Mouse (Mus musculus): ENCODE results near the gene Chrna9. TPM values are rescaled to one million over a fixed set of nuclear protein-coding genes. Genes with fewer than 3 reads are reported as not detected.

The Chrna9 gene
- 1.4 TPM in 1 of 2 replicates, not detected in the other for polyA plus RNA-seq (2012; rRNA removed)

DNA sequence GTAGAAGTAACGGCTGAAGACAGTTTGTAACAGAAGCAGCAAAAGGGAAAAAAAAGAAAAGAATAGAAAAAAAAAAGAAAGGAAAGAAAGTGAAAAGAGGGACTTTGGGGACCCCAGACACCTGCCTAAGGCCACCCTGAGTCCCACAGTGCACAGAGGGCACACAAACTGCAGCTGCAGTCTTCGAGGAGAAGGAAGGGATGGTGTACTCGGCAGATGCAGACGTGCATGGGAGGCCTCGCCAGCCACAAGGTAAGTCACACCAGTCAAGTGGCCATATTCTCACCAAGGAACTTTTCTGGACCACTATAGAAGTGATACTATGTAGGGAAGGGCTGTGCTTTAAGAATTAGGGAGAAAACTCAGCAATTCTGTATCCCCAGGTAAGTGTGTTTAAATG, at the start of gene Chrna9:
TSS of gene Chrna9 (plus strand) at position 139 of the 400 bp plus-strand sequence.
- WGBS = 74% methylated on average over 5 of the region's 5 CpGs
- Histone ChIP-seq H3K4me1 (ENCODE audit: control insufficient read depth, insufficient read depth, low read length) (no peaks in the 10 kb centered on the region), H3K4me3 (replicated peaks; ENCODE audit: extremely low read depth, low read depth, low read length) (no peak within 1 kb of the TSS)
- DNase-seq = no peak
- TF ChIP-seq CTCF (IDR thresholded peaks at IDR 0.05; ENCODE audit: insufficient read depth, low read length) (no peak), POLR2A (IDR thresholded peaks at IDR 0.05; ENCODE audit: borderline replicate concordance, extremely low read depth, low read depth, low read length) (no peak)

- no peaks in the 10 kb centered on the region for H3K4me1 ChIP-seq (ENCODE audit: control insufficient read depth, insufficient read depth, low read length)
- no peak overlapping the region for H3K4me3 ChIP-seq (replicated peaks; ENCODE audit: extremely low read depth, low read depth, low read length)
- TF ChIP-seq CTCF (IDR thresholded peaks at IDR 0.05; ENCODE audit: insufficient read depth, low read length) (no peak), POLR2A (IDR thresholded peaks at IDR 0.05; ENCODE audit: borderline replicate concordance, extremely low read depth, low read depth, low read length) (no peak)
- DNase-seq = no peak
- WGBS = 81% methylated on average over 15 of the region's 15 CpGs
Observed at GRCm38 (mm10) chr5:65885699-65886443, 48.9 kb upstream of the Chrna9 start.

DNA sequence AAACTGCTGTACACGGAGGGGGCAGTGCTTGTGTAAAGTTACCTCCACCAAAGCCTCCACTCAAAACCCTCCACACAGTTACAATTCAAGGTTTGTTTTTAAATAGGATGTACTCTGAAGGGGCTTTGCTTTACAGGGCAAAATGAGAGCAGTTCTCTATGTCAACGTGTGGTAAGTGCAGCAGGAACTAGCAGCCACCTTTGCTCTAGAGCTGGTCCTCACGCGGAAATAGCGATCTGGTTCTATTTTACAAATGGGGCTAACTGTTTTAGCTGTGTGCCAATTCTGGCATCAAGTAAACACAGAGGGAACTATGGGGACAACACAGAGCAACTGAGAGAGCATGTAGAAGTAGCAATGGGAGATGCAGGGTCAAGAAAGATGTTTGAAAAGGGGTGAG, 46.6 kb upstream of the Chrna9 start:
- DNase-seq = no peak
- Histone ChIP-seq H3K4me3 (replicated peaks; ENCODE audit: extremely low read depth, low read depth, low read length) (no peak overlapping the region), H3K4me1 (ENCODE audit: control insufficient read depth, insufficient read depth, low read length) (no peaks in the 10 kb centered on the region)
- WGBS = 72% methylated on average over 5 of the region's 5 CpGs
- no peak for TF ChIP-seq CTCF (IDR thresholded peaks at IDR 0.05; ENCODE audit: insufficient read depth, low read length)
- no peak for TF ChIP-seq POLR2A (IDR thresholded peaks at IDR 0.05; ENCODE audit: borderline replicate concordance, extremely low read depth, low read depth, low read length)

GRCm38 (mm10) chr5:65888998-65889397, 45.7 kb upstream of the Chrna9 start:
- no peaks in the 10 kb centered on the region for H3K4me1 ChIP-seq (ENCODE audit: control insufficient read depth, insufficient read depth, low read length)
- 68% methylated on average over 5 of the region's 5 CpGs for WGBS
- TF ChIP-seq CTCF (IDR thresholded peaks at IDR 0.05; ENCODE audit: insufficient read depth, low read length) = no peak
- no peak for TF ChIP-seq POLR2A (IDR thresholded peaks at IDR 0.05; ENCODE audit: borderline replicate concordance, extremely low read depth, low read depth, low read length)
- no peak for DNase-seq
- no peak overlapping the region for H3K4me3 ChIP-seq (replicated peaks; ENCODE audit: extremely low read depth, low read depth, low read length)

DNA sequence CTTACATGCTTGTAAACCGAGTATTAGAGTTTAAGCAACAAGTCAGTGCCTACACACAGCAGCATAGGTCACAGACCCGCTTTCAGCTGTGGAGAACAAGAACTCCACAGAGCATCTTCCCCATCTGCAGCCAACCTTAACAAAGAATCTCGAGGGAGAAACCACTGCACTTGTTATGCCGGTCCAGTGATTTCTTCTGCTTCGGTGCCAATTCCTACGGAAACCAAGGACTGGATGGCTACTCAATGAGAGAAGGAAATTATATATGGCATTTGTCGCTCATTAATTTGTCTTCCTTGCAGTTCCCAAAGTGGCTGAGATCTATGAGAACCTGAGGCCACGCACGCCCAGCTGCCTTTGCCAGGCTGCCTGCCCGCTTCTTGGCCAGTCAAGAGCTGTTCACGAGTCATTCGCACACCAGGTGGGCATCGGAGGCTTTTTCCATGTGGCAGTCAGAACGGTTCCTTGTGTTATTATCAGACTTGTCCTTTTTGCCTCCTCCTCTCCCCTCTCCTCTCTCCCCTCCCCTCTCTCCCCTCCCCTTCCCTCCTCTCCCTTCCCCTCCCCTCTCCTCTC, 43.4 kb upstream of the Chrna9 start:
- no peaks in the 10 kb centered on the region for H3K4me1 ChIP-seq (ENCODE audit: control insufficient read depth, insufficient read depth, low read length)
- WGBS = 87% methylated on average over 14 of the region's 14 CpGs
- H3K4me3 ChIP-seq (replicated peaks; ENCODE audit: extremely low read depth, low read depth, low read length) = no peak overlapping the region
- no peak for DNase-seq
- no peak for TF ChIP-seq CTCF (IDR thresholded peaks at IDR 0.05; ENCODE audit: insufficient read depth, low read length)
- no peak for TF ChIP-seq POLR2A (IDR thresholded peaks at IDR 0.05; ENCODE audit: borderline replicate concordance, extremely low read depth, low read depth, low read length)

- H3K4me3 ChIP-seq (replicated peaks; ENCODE audit: extremely low read depth, low read depth, low read length) = no peak overlapping the region
- TF ChIP-seq POLR2A (IDR thresholded peaks at IDR 0.05; ENCODE audit: borderline replicate concordance, extremely low read depth, low read depth, low read length) = no peak
- TF ChIP-seq CTCF (IDR thresholded peaks at IDR 0.05; ENCODE audit: insufficient read depth, low read length) = no peak
- DNase-seq = no peak
- H3K4me1 ChIP-seq (ENCODE audit: control insufficient read depth, insufficient read depth, low read length) = no peaks in the 10 kb centered on the region
- WGBS = 64% methylated on average over 6 of the region's 6 CpGs
Observed at GRCm38 (mm10) chr5:65895121-65895692, 39.5 kb upstream of the Chrna9 start.

DNA sequence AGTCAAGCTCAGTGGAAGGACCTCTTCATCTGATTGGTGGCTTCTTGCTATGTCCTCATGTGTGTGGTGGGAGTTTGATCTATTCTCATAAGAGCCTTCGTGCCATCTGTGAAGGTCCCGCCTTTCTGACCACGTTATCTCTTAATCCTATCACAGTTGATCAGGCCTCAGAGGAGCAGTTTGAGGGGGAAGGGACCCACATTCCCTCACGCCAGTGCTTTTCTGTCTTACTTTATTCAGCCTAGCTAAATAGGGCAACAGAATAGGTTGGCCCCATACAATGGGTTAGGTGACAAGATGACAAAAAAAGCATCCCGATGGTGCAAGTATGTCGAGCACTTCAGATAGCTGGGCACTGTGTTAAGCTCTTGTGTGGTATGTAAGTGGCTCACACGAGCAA, 39.0 kb upstream of the Chrna9 start:
- no peak for DNase-seq
- TF ChIP-seq CTCF (IDR thresholded peaks at IDR 0.05; ENCODE audit: insufficient read depth, low read length) (no peak), POLR2A (IDR thresholded peaks at IDR 0.05; ENCODE audit: borderline replicate concordance, extremely low read depth, low read depth, low read length) (no peak)
- Histone ChIP-seq H3K4me3 (replicated peaks; ENCODE audit: extremely low read depth, low read depth, low read length) (no peak overlapping the region), H3K4me1 (ENCODE audit: control insufficient read depth, insufficient read depth, low read length) (peaks cover 3% of the 10 kb centered on the region)
- 82% methylated on average over 7 of the region's 7 CpGs for WGBS

DNA sequence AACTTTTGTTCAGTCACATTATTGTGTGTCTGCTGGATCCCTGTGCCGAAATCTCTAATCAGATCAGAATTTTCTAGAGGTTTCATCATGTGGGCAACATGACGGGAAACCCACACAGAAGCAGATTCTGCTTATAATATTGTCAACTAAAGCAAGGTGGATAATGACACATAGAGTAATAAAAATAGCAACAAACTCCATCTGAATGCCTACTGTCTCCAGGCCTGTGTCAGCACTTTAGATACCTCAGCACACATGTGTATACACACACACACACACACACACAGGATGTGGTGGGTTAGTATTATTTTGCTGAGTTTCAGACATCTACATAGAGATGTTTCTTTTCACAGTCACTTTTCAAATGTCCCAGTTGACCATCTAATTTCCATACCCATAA, 37.0 kb upstream of the Chrna9 start:
- TF ChIP-seq POLR2A (IDR thresholded peaks at IDR 0.05; ENCODE audit: borderline replicate concordance, extremely low read depth, low read depth, low read length) (no peak), CTCF (IDR thresholded peaks at IDR 0.05; ENCODE audit: insufficient read depth, low read length) (no peak)
- WGBS = 91% methylated on average over 2 of the region's 2 CpGs
- H3K4me3 ChIP-seq (replicated peaks; ENCODE audit: extremely low read depth, low read depth, low read length) = no peak overlapping the region
- H3K4me1 ChIP-seq (ENCODE audit: control insufficient read depth, insufficient read depth, low read length) = peaks cover 5% of the 10 kb centered on the region
- DNase-seq = no peak

DNA sequence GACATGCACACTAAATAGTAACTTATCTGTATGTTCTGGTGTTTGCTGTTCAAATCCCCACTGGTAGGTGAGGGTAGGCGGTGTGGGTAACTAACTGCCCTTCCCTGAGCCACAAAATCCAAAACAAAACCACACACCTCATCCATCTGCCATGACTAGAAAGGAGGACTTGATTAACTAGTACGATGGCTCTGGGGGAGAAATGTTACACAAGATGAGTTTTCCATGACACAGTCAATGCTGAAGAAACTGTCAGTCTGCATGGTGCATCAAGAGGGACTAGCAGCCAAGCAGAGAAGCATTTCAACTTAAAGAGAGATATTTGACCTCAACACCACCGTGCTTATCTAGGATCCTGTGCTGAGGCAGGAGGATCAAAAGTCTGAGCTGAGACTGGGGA, 36.0 kb upstream of the Chrna9 start:
- no peak overlapping the region for H3K4me3 ChIP-seq (replicated peaks; ENCODE audit: extremely low read depth, low read depth, low read length)
- no peak for DNase-seq
- no peak for TF ChIP-seq CTCF (IDR thresholded peaks at IDR 0.05; ENCODE audit: insufficient read depth, low read length)
- TF ChIP-seq POLR2A (IDR thresholded peaks at IDR 0.05; ENCODE audit: borderline replicate concordance, extremely low read depth, low read depth, low read length) = no peak
- WGBS = 78% methylated on average over 3 of the region's 3 CpGs
- H3K4me1 ChIP-seq (ENCODE audit: control insufficient read depth, insufficient read depth, low read length) = peaks cover 5% of the 10 kb centered on the region

DNA sequence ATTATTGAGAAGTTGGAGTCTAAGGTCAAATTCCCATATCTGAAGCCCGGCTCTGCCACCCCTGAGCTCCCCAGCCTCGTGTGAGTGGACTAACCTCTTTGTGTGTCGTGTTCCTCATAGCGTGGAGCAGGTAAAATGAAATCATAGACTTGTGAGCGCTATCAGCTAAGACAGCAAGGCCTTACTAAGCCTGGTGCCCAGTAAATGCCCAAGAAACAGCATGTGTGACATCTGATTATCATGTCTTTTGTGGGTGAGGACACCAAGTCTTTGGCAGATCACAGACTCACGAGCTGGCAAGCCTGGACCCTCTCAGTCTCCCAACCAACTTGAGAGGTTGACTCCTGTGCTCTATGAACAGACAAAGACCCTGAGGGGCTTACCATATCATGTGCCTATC, 34.6 kb upstream of the Chrna9 start:
- DNase-seq = no peak
- Histone ChIP-seq H3K4me3 (replicated peaks; ENCODE audit: extremely low read depth, low read depth, low read length) (no peak overlapping the region), H3K4me1 (ENCODE audit: control insufficient read depth, insufficient read depth, low read length) (peaks cover 5% of the 10 kb centered on the region)
- no peak for TF ChIP-seq POLR2A (IDR thresholded peaks at IDR 0.05; ENCODE audit: borderline replicate concordance, extremely low read depth, low read depth, low read length)
- no peak for TF ChIP-seq CTCF (IDR thresholded peaks at IDR 0.05; ENCODE audit: insufficient read depth, low read length)
- 88% methylated on average over 6 of the region's 6 CpGs for WGBS
